Mouse (Mus musculus) induced T-regulatory cell, adult 2 months (primary cell): ENCODE data around the gene Rif1.
"Not testable (repeated sequence)": the region's sequence is repeated elsewhere in the genome, so short reads cannot be mapped to it uniquely, and the experiment has no call there.

ENCODE experiments used
- DNase-seq: peaks from one replicate; pipeline ENCODE4 v3.0.0-alpha.2; 2012; ENCODE audit warnings: low read depth

The Rif1 gene

GRCm38 (mm10) chr2:52072065-52072490 is 554 bp upstream of the Rif1 start:
- no peak for DNase-seq

GRCm38 (mm10) chr2:52073141-52073904 is 691 bp downstream of the Rif1 start:
- DNase-seq: peak; percentile 64

- no peak for DNase-seq
Observed at GRCm38 (mm10) chr2:52078666-52079065, 6.0 kb downstream of the Rif1 start.

GRCm38 (mm10) chr2:52084013-52084412 is 11.4 kb downstream of the Rif1 start:
- DNase-seq: no peak

- no peak for DNase-seq
Observed at GRCm38 (mm10) chr2:52084571-52084970, 11.9 kb downstream of the Rif1 start.

- DNase-seq: no peak
Observed at GRCm38 (mm10) chr2:52114086-52114485, 41.5 kb downstream of the Rif1 start.

- not testable (repeated sequence) for DNase-seq
Observed at GRCm38 (mm10) chr2:52131370-52131769, 58.7 kb downstream of the Rif1 start.

GRCm38 (mm10) chr2:52133351-52133750 is 60.7 kb downstream of the Rif1 start:
- no peak for DNase-seq

- DNase-seq: no peak
Observed at GRCm38 (mm10) chr2:52153064-52153463, 80.4 kb downstream of the Rif1 start.

GRCm38 (mm10) chr2:52169243-52170005 is 96.8 kb downstream of the Rif1 start:
- no peak for DNase-seq
